Comparison of ENCODE assay signal across 10 mouse cellular contexts in the genomic region with DNA sequence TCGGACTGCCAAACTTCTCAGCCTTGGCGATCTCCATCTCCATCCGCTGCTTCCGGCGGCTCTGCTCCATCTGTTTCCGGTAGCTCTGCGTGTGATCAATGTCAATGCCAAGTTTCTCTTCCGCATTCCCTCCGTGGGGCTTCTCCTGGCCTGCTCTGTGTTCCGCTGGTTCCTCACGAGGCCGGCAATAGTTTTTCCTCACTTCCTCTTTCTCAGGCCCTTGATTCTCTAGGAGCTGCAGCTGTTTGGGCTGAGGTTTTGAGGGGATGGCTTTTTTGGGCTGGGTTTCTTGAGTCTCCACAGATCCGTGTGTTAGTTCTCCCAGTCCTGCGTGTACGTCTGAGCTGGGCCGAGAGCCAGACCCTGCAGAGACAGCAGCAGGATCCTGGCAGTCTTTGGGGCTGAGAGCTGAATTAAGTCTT. TPM values are rescaled to one million over a fixed set of nuclear protein-coding genes. Genes with fewer than 3 reads are reported as not detected.
A peak's percentile ranks its signal among the peaks of the same experiment; 100 is the strongest.
DNase-seq lines count a peak whose midpoint lies in the region; ATAC-seq lines count a peak whose summit lies in the region.
"Had no signal": no experiment of that assay in that cellular context is flagged by ENCODE, and none has a peak within 500 bp of the region (broad histone marks: within the 10 kb centered on the region; RNA-seq: fewer than 3 reads in every experiment).

No protein-coding gene starts in this region.

- H3K9ac ChIP-seq in heart, embryonic 15.5 days: no peak overlapping the region
- H3K9ac ChIP-seq: neural tube, embryonic 13.5 days had no signal

- H3K27me3 ChIP-seq in heart, embryonic 15.5 days: no peaks in the 10 kb centered on the region
- H3K27me3 ChIP-seq: neural tube, embryonic 13.5 days had no signal

- H3K9me3 ChIP-seq in heart, embryonic 15.5 days (replicated peaks): no peaks in the 10 kb centered on the region
- H3K9me3 ChIP-seq: neural tube, embryonic 13.5 days had no signal

- no peak overlapping the region for H3K4me2 ChIP-seq in heart, embryonic 15.5 days
- H3K4me2 ChIP-seq: neural tube, embryonic 13.5 days had no signal

- H3K27ac ChIP-seq in heart, embryonic 15.5 days: peak overlapping the region; percentile 56

- no peak; the same call in 1 of the 2 replicates for ATAC-seq in heart, embryonic 15.5 days (replicated peaks; ENCODE audit: insufficient number of reproducible peaks, insufficient read depth, low FRiP score, low read depth)

- no peak overlapping the region for H3K4me3 ChIP-seq in heart, embryonic 15.5 days
- H3K4me3 ChIP-seq: erythroblast, embryonic 14.5 days; neural tube, embryonic 13.5 days had no signal

- H3K4me1 ChIP-seq in heart, embryonic 15.5 days (replicated peaks): no peaks in the 10 kb centered on the region
- H3K4me1 ChIP-seq: neural tube, embryonic 13.5 days had no signal

- 75% methylated on average over 16 of the region's 16 CpGs for WGBS in heart, embryonic 15.5 days

- DNase-seq in adrenal gland, postnatal 25 days: peak; percentile 48
- no peak for DNase-seq in adrenal gland, postnatal 4 days (ENCODE audit: low spot score in 2 of 2)
- peak; percentile 40 for DNase-seq in urinary bladder, postnatal 14 days (ENCODE audit: low spot score)
- no peak for DNase-seq in urinary bladder, postnatal 36 days (ENCODE audit: low spot score in 2 of 2)
- DNase-seq in left cerebral cortex, adult 9 months (ENCODE audit: low spot score in 2 of 2): peak; percentile 36 to 80
- DNase-seq in right cerebral cortex, adult 18-20 months: peak; percentile 82
- no peak for DNase-seq in embryo, embryonic 10 days (ENCODE audit: low spot score)

- peaks cover 92% of the 10 kb centered on the region for H3K36me3 ChIP-seq in heart, embryonic 15.5 days

RNA-seq across cellular contexts. Expression of a gene that starts 33.2 kb away (rescaled TPM):
- total RNA-seq in adrenal gland, postnatal 25 days (2021): 18.6 and 19.6 TPM in 2 replicates
- 10 to 100 TPM; 21.6 to 24.9 TPM for total RNA-seq in adrenal gland, postnatal 4 days (2021)
- polyA plus RNA-seq in heart, embryonic 15.5 days (2015; fragmentation: Nextera tagmentation; extraction: Ambion mirVana): 17.9 and 22.5 TPM in 2 replicates

RNA-seq across cellular contexts. Expression of a gene that starts 41.8 kb away (rescaled TPM):
- total RNA-seq in adrenal gland, postnatal 25 days (2021): not detected in 2 replicates
- total RNA-seq in adrenal gland, postnatal 4 days (2021): not detected
- polyA plus RNA-seq in heart, embryonic 15.5 days (2015; fragmentation: Nextera tagmentation; extraction: Ambion mirVana): not detected in 2 replicates
- polyA plus RNA-seq: erythroblast, embryonic 14.5 days; neural tube, embryonic 13.5 days had no signal

RNA-seq across cellular contexts. Expression of a gene that starts 57.1 kb away (rescaled TPM):
- total RNA-seq in adrenal gland, postnatal 25 days (2021): 0.33 TPM in 1 of 2 replicates, not detected in the other
- 1 to 10 TPM; 2.9 to 9.6 TPM for total RNA-seq in adrenal gland, postnatal 4 days (2021)
- 220 and 234 TPM in 2 replicates for polyA plus RNA-seq in heart, embryonic 15.5 days (2015; fragmentation: Nextera tagmentation; extraction: Ambion mirVana)
- polyA plus RNA-seq: erythroblast, embryonic 14.5 days; neural tube, embryonic 13.5 days had no signal

Comparison
In these comparisons a context has a peak if more than half of its experiments do, and no peak if none do; other contexts are left out.
1. DNase-seq: peak in adrenal gland, postnatal 25 days (single experiment), urinary bladder, postnatal 14 days (single experiment), left cerebral cortex, adult 9 months (2 of 2) and right cerebral cortex, adult 18-20 months (single experiment); none in adrenal gland, postnatal 4 days (0 of 2), urinary bladder, postnatal 36 days (0 of 2) and embryo, embryonic 10 days (single experiment).